Mouse (Mus musculus) heart, embryonic 13.5 days (tissue): ENCODE data around the gene Ppp1r36. TPM values are rescaled to one million over a fixed set of nuclear protein-coding genes. Genes with fewer than 3 reads are reported as not detected.
"Not testable (repeated sequence)": the region's sequence is repeated elsewhere in the genome, so short reads cannot be mapped to it uniquely, and the experiment has no call there.

Source experiments
- ATAC-seq: fragments of 200-750 bp; cut with Nextera tagmentation; 2 replicates; pipeline ENCODE4 v1.8.0; 2017; ENCODE audit warnings: moderate TSS enrichment; ENCODE audit not compliant: insufficient number of reproducible peaks, low FRiP score, low TSS enrichment; ENCODE audit errors: extremely low read depth
- H3K27ac ChIP-seq: fragments of 300-500 bp; sonication (generic); replicated peaks from 2 replicates; pipeline ENCODE4 v1.5.1; 2015; ENCODE audit warnings: moderate library complexity, mild to moderate bottlenecking, inconsistent platforms
- H3K27me3 ChIP-seq: fragments of 300-500 bp; sonication (generic); replicated peaks from 2 replicates; pipeline ENCODE4 v1.6.1; 2015; ENCODE audit warnings: mild to moderate bottlenecking, inconsistent platforms
- H3K36me3 ChIP-seq: fragments of 300-500 bp; sonication (generic); 2 replicates; pipeline ENCODE4 v1.6.1; 2015; ENCODE audit warnings: mild to moderate bottlenecking, inconsistent platforms
- H3K4me1 ChIP-seq: fragments of 300-500 bp; sonication (generic); 2 replicates; pipeline ENCODE4 v1.6.1; 2015; ENCODE audit warnings: inconsistent platforms
- H3K4me2 ChIP-seq: fragments of 300-500 bp; sonication (generic); 2 replicates; pipeline ENCODE4 v1.6.1; 2015; ENCODE audit warnings: inconsistent platforms, mild to moderate bottlenecking, moderate library complexity
- H3K4me3 ChIP-seq: fragments of 300-500 bp; sonication (generic); 2 replicates; pipeline ENCODE4 v1.5.1; 2015; ENCODE audit warnings: moderate library complexity, mild to moderate bottlenecking, inconsistent platforms
- H3K9ac ChIP-seq: fragments of 300-500 bp; sonication (generic); 2 replicates; pipeline ENCODE4 v1.6.1; 2015; ENCODE audit warnings: inconsistent platforms, mild to moderate bottlenecking, moderate library complexity
- H3K9me3 ChIP-seq: fragments of 300-500 bp; sonication (generic); 2 replicates; pipeline ENCODE4 v1.6.1; 2016; ENCODE audit warnings: inconsistent platforms
- WGBS: fragments of 180-500 bp; shearing (Covaris S2); methylation state at CpG from one replicate; pipeline ENCODE4 v1.1.7; 2015; ENCODE audit warnings: mixed read lengths; 5-methylcytosine and 5-hydroxymethylcytosine counted together
- polyA plus RNA-seq: library from polyadenylated mRNA; unstranded; fragments of >200 nt; fragmentation: Nextera tagmentation; extraction: Ambion mirVana; gene quantifications from 2 replicates; pipeline ENCODE4 v1.2.1, GENCODE M21; 2015

The Ppp1r36 gene
- polyA plus RNA-seq, 1 experiment from 2014 or later, result 2.0 TPM

DNA sequence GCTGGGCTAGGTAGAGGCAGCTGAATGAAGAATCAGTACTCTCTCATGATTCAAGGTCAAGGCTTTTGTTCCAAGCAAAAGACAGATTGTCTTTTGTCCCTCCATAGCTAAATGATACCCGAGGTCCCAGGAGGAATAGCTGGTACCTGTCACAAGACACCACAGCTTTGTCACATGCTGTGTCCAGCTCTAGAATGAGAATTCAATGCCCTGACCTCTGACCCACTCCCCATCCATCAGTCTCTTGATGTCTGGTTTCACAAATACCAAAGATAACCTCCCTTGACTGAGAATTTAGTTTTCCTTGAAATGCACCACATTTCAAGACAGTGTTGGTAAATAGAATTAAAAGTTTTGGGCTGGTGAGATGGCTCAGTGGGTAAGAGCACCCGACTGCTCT lies 34.9 kb downstream of the Ppp1r36 start:
- H3K4me1 ChIP-seq, result peaks cover 15% of the 10 kb centered on the region
- H3K9ac ChIP-seq, result no peak overlapping the region
- H3K36me3 ChIP-seq, result no peaks in the 10 kb centered on the region
- H3K9me3 ChIP-seq, result no peaks in the 10 kb centered on the region
- no peak overlapping the region for H3K4me3 ChIP-seq
- H3K27me3 ChIP-seq, result no peaks in the 10 kb centered on the region
- H3K27ac ChIP-seq, result no peak overlapping the region
- H3K4me2 ChIP-seq, result no peak overlapping the region
- WGBS, result 49% methylated on average over 2 of the region's 2 CpGs
- ATAC-seq, result no peak

DNA sequence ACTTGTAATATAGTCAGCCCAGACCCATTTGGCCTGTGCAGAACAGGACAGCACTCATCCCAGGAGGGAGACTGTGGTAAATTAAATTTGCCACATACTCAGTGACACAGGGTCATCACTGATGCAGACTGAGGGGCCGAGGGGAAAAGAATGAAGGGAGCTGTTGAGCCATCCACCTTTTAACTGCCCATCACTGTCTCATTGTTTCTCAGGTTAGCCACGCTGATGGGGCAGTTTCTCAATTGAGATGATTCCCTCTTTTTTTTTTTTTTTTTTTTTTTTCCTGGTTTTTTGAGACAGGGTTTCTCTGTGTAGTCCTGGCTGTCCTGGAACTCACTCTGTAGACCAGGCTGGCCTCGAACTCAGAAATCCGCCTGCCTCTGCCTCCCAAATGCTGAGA lies 41.1 kb downstream of the Ppp1r36 start:
- H3K4me2 ChIP-seq, H3K9ac ChIP-seq, H3K36me3 ChIP-seq, H3K4me1 ChIP-seq, H3K9me3 ChIP-seq, H3K27me3 ChIP-seq, ATAC-seq, H3K4me3 ChIP-seq: not testable (repeated sequence)
- 85% methylated on average over 4 of the region's 4 CpGs for WGBS
- H3K27ac ChIP-seq, result peak overlapping the region; percentile 48

DNA sequence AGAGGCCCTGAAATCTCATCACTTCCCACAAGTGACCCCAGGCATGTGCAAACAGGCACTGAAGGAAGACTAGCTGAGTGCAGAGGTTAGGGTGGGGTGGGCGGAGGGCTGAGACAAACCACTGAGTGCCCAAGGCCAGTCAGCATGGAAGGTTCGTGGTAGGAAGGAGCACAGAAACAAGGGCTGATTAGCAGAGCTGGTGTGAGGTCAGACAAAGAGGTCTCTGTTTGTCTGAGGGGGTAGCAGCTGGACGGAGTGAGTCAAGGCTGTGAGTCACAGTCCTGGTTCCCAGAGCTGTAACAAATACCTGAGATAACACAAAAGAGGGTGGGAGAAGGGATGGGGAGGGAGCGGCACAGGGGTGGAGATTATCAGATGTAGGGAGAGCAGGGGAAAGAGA lies 41.7 kb downstream of the Ppp1r36 start:
- H3K27ac ChIP-seq, result peak overlapping the region; percentile 48
- H3K4me2 ChIP-seq, result no peak overlapping the region
- no peaks in the 10 kb centered on the region for H3K9me3 ChIP-seq
- peaks cover 11% of the 10 kb centered on the region for H3K4me1 ChIP-seq
- ATAC-seq, result peak; percentile 63; the same call in 1 of the 2 replicates
- no peaks in the 10 kb centered on the region for H3K36me3 ChIP-seq
- 26% methylated on average over 4 of the region's 4 CpGs for WGBS
- H3K27me3 ChIP-seq, result no peaks in the 10 kb centered on the region
- H3K9ac ChIP-seq, result no peak overlapping the region
- no peak overlapping the region for H3K4me3 ChIP-seq

DNA sequence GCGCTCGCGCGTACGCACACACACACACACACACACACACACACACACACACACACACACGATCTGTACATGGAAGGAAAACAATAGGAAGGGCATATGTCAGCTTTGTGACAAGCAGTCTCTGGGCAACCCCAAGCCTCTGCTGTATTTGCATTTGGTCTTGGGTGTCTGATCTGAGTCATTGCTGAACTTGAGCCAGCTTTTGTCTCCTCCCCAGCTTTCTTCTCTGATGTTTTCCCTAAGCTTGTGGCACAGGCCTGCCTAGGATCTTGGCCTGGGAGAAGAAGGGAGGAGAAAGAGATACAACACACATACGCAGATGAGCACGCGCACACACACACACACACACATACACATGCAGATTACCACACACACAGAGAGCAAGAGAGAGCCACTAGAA lies 46.1 kb downstream of the Ppp1r36 start:
- WGBS, result 87% methylated on average over 9 of the region's 9 CpGs
- Histone ChIP-seq H3K27me3 (no peaks in the 10 kb centered on the region), H3K27ac (no peak overlapping the region)

DNA sequence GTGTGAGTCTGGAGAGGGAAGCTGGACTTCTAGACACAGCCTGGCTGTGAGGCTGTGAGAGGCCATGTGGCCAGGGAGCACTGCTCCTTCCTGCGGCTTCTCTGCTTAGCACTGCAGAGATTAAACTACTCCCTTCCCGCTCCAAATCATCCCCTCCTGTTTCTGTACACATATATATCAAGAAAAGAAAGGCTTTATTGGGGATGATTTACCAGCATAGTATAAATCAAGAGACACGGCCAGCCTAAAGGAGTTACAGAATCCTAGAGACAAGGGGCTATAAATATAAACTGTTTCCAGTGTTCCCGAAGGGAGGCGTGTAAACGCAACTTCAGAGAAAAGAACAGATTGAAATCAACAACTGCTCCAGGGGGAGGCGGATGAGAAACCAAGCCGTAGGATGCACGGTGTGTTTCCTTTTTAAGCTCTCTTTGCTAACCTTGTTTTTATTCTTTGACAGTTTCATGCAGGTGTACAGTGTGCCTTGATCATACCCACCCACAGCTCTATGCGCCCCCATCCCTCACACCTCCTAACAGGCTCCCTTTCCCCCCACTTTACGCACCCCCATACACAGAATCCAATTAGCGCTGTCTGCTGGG lies 47.4 kb downstream of the Ppp1r36 start:
- peaks cover 22% of the 10 kb centered on the region for H3K4me1 ChIP-seq
- WGBS, result 50% methylated on average over 12 of the region's 12 CpGs
- no peaks in the 10 kb centered on the region for H3K36me3 ChIP-seq
- H3K27me3 ChIP-seq, result no peaks in the 10 kb centered on the region
- H3K9me3 ChIP-seq, result no peaks in the 10 kb centered on the region
- no peak overlapping the region for H3K4me3 ChIP-seq
- no peak overlapping the region for H3K27ac ChIP-seq
- H3K4me2 ChIP-seq, result no peak overlapping the region; the same call in 1 of the 2 replicates
- no peak for ATAC-seq
- H3K9ac ChIP-seq, result no peak overlapping the region

More for the DNA sequence above, 46.1 kb downstream of the Ppp1r36 start:
- no peak overlapping the region for H3K9ac ChIP-seq
- peaks cover 29% of the 10 kb centered on the region for H3K4me1 ChIP-seq
- ATAC-seq, result no peak
- H3K9me3 ChIP-seq, result no peaks in the 10 kb centered on the region
- no peaks in the 10 kb centered on the region for H3K36me3 ChIP-seq
- no peak overlapping the region for H3K4me3 ChIP-seq
- no peak overlapping the region for H3K4me2 ChIP-seq

DNA sequence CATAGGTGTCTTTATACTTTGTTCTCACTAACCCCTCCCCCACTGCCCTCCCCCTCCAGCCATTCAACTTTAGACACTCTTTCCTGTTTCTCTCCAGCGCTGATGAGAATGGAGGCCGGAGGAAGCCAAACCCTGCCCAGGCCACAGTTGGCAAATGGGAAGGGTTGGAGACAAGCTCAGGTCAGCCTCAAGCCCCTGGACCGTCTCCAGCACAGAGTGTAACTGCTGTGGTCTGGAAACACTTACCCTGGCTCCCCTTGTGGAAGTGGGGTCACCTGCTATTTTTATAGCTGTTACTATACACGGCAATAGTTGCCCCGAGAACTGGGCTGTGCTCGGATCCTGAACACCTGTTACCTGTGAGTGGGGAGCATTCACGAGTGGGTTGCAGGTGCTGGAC lies 49.3 kb downstream of the Ppp1r36 start:
- Histone ChIP-seq H3K4me3 (no peak overlapping the region), H3K27ac (no peak overlapping the region), H3K27me3 (no peaks in the 10 kb centered on the region), H3K4me2 (no peak overlapping the region), H3K36me3 (no peaks in the 10 kb centered on the region), H3K9ac (no peak overlapping the region), H3K4me1 (peaks cover 22% of the 10 kb centered on the region), H3K9me3 (no peaks in the 10 kb centered on the region)
- WGBS, result 62% methylated on average over 7 of the region's 7 CpGs
- no peak for ATAC-seq

DNA sequence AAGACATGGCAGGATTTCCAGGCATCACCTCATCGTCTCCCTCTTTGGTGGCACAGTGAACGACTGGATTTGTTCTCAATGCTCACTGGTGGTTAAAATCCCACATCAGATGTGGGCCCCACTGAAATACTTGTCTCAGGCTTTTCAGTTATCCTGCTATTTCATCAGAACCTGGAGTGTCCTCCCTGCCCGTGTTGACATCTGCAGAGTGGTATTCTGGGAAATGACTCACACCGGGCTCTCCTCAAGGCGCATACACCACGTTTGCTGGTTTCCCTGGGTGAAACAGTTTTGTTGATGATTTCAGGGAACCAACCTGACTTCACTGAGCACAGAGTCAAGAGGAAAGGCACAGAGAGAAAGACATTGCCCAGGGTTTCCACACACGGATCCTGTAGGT lies 49.9 kb downstream of the Ppp1r36 start:
- Histone ChIP-seq H3K27me3 (no peaks in the 10 kb centered on the region), H3K4me3 (no peak overlapping the region), H3K36me3 (no peaks in the 10 kb centered on the region), H3K9me3 (no peaks in the 10 kb centered on the region), H3K4me1 (peaks cover 22% of the 10 kb centered on the region), H3K9ac (no peak overlapping the region), H3K27ac (no peak overlapping the region), H3K4me2 (no peak overlapping the region)
- WGBS, result 39% methylated on average over 7 of the region's 7 CpGs
- ATAC-seq, result no peak

DNA sequence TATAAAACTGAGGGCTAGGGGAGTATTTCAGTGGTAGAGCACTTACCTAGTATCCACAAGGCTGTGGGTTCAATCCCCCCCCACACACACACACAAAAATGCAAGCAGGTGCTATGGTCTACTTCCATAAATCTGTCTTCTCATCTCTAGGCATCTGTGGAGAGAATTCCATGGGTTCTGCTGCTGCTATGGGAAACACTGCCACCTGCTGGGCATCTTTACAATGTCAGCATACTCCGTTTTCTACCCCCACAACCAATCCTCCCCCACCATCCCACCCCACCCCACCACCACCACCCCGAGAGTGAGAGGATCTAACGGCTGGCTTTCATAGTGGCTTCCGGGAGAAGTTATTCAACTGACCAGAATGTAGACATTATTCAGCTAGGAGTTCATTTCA lies 54.7 kb downstream of the Ppp1r36 start:
- Histone ChIP-seq H3K27me3 (no peaks in the 10 kb centered on the region), H3K27ac (no peak overlapping the region), H3K9me3 (no peaks in the 10 kb centered on the region), H3K4me3 (no peak overlapping the region), H3K4me2 (no peak overlapping the region), H3K9ac (no peak overlapping the region), H3K4me1 (peaks cover 4% of the 10 kb centered on the region), H3K36me3 (no peaks in the 10 kb centered on the region)
- no peak for ATAC-seq
- 8% methylated on average over 4 of the region's 4 CpGs for WGBS

DNA sequence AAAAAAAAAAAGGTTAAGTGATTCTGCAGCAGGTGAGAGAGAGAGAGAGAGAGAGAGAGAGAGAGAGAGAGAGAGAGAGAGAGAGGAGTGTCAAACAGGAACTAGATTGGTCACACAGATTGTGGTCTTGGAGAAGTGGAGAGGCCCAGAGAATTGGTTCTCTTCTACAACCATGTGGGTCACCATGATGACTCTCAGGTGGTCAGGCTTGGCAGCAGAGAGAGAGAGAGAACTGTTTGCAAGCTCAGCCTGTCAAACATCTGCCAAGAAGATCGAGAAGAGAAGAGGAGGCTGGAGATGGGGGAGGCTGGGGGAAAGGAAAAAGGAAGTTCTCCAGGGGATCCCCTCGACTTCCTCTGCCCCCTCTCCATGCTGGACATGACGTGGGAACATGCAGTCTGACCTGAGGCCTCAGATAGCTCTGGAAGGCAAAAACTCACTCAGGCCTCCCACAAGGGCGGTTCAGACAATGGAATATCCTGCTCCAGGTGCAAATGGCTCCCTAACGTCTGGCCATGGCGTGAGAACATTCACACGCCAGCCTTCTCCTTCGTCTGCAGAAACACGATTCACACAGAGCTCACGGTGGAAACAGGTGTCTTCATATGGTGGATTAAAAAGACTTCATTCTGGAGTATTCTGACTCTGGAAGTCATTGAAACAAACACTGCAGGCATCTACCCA lies 56.4 kb downstream of the Ppp1r36 start:
- Histone ChIP-seq H3K4me2 (no peak overlapping the region), H3K9ac (no peak overlapping the region), H3K27ac (no peak overlapping the region), H3K4me3 (no peak overlapping the region), H3K36me3 (no peaks in the 10 kb centered on the region), H3K9me3 (no peaks in the 10 kb centered on the region), H3K27me3 (no peaks in the 10 kb centered on the region), H3K4me1 (peaks cover 8% of the 10 kb centered on the region)
- WGBS, result 64% methylated on average over 10 of the region's 10 CpGs
- ATAC-seq, result no peak

DNA sequence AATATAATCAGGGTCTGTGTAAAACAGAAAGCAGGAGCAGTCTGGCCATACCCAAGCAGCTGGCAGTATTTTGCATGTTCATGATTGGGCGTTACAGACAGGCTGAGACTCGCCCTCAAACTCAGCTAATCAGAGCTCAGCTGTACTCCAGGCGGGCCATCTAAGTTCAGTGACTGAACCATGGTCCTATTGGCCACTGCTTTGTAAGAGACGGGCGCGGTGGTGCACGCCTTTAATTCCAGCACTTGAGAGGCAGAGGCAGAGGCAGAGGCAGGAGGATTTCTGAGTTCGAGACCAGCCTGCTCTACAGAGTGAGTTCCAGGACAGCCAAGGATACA lies 56.9 kb downstream of the Ppp1r36 start:
- Histone ChIP-seq H3K27ac (no peak overlapping the region), H3K36me3 (no peaks in the 10 kb centered on the region), H3K27me3 (no peaks in the 10 kb centered on the region), H3K9ac (no peak overlapping the region), H3K4me2 (no peak overlapping the region), H3K9me3 (no peaks in the 10 kb centered on the region), H3K4me1 (peaks cover 13% of the 10 kb centered on the region), H3K4me3 (no peak overlapping the region)
- 82% methylated on average over 8 of the region's 8 CpGs for WGBS
- ATAC-seq, result no peak

DNA sequence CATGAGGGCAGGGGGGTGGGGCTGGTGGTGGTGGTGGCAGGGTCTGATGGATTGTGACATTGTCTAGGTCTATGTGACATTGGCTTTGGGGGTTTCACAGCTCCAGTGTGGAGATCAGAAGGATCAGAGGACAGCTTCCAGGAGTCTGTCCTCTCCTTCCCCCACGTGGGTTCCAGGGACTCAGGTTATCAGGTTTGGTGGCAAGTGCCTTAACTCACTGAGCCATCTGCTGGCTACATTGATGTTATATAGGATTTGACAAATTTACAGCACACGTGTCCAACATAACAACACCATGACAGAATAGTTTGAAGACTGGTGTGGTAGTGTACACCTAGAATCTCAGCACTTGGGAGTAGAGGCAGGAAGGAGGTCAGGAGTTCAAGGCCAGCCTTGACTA lies 57.5 kb downstream of the Ppp1r36 start:
- Histone ChIP-seq H3K27me3 (no peaks in the 10 kb centered on the region), H3K36me3 (no peaks in the 10 kb centered on the region), H3K27ac (no peak overlapping the region), H3K9ac (no peak overlapping the region), H3K4me3 (no peak overlapping the region), H3K4me1 (peaks cover 19% of the 10 kb centered on the region), H3K9me3 (no peaks in the 10 kb centered on the region), H3K4me2 (no peak overlapping the region)
- no peak for ATAC-seq
- 33% methylated on average over 2 of the region's 2 CpGs for WGBS

DNA sequence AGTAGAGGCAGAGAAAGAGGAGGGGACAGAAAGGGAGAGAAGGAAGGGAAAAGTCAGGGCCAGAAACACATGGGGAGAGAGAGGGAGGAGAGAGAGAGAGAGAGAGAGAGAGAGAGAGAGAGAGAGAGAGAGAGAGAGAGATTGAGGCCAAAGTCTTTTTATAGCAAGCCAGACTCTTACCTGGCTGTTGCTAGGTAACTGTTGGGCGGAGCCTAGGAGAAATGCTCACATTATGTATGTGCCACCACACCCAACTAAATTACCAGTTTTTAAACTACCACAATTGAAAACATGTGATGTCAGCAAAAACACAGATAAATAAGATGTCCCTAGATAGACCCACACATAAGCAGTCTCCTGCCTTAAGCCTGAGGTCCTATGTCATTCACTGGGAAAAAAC lies 58.8 kb downstream of the Ppp1r36 start:
- Histone ChIP-seq H3K9ac (no peak overlapping the region), H3K27me3 (no peaks in the 10 kb centered on the region), H3K4me2 (no peak overlapping the region), H3K9me3 (peaks cover 5% of the 10 kb centered on the region; the same call in 1 of the 2 replicates), H3K4me3 (no peak overlapping the region), H3K4me1 (peaks cover 25% of the 10 kb centered on the region), H3K36me3 (no peaks in the 10 kb centered on the region), H3K27ac (no peak overlapping the region)
- 85% methylated on average over 1 of the region's 1 CpGs for WGBS
- ATAC-seq, result no peak
